Mouse (Mus musculus): ENCODE data around the gene Tmco4.

DNA sequence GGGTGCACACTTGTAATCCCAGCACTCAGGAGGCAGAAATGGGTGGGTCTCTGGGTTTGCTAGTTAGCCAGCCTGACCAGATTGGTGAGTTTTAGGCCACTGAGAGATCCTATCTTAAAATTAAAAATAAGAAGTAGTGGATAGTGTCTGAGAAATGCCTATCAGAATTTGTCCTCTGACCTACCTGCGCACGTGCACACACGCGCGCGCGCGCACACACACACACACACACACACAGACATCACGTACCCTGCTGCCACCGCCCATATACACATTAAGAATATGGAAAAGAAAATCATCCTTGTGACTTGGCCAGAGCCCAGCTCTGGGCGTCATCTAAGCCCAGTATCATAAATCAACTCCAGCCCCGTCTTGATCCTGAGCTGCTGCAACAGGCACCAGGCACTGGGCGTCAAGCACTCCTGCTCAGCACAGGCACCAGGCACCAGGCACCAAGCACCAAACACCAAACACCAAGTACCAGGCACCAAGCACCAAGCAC, 38.6 kb downstream of the Tmco4 start:
- TF ChIP-seq GATA1 (IDR thresholded peaks at IDR 0.05; ENCODE audit: borderline replicate concordance, low read length) (no peak), FLI1 (IDR thresholded peaks at IDR 0.05; ENCODE audit: low read length) (no peak)
